Mouse (Mus musculus): ENCODE data around the gene Arrdc4.

The Arrdc4 gene

GRCm38 (mm10) chr7:68748761-68749635 lies at the start of gene Arrdc4:
TSS of gene Arrdc4 (minus strand) at chr7:68749241.
- peak; percentile 94 for DNase-seq (ENCODE audit: low spot score)

- DNase-seq (ENCODE audit: low spot score), result no peak
Measured at GRCm38 (mm10) chr7:68795578-68795977, 46.5 kb upstream of the Arrdc4 start.

- no peak for DNase-seq (ENCODE audit: low spot score)
Measured at GRCm38 (mm10) chr7:68788711-68789110, 39.7 kb upstream of the Arrdc4 start.

GRCm38 (mm10) chr7:68771757-68772094 lies 22.7 kb upstream of the Arrdc4 start:
- no peak for DNase-seq (ENCODE audit: low spot score)

- no peak for DNase-seq (ENCODE audit: low spot score)
Measured at GRCm38 (mm10) chr7:68770894-68771756, 22.1 kb upstream of the Arrdc4 start.

DNA sequence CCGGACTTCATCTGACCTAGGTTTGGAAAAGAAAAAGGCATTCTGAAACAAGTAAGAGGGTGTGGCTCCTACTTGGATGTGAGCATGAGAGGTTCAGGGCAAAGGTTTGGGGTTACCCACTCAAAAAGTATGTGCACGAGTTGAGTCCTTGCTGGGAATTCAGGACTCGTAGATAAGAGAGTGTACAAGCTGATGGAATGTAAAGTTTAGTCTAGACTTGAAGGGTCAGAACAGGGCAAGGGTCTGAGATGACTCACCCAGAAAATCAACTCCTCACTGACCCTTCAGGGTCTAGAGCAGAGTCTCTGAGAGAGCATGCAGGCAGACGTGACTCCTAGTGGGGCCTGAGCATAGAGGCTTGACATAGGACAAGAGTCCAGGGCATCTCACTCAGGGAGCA lies 16.9 kb upstream of the Arrdc4 start:
- no peak for DNase-seq (ENCODE audit: low spot score)

GRCm38 (mm10) chr7:68759148-68759724 lies 10.2 kb upstream of the Arrdc4 start:
- no peak for DNase-seq (ENCODE audit: low spot score)

DNA sequence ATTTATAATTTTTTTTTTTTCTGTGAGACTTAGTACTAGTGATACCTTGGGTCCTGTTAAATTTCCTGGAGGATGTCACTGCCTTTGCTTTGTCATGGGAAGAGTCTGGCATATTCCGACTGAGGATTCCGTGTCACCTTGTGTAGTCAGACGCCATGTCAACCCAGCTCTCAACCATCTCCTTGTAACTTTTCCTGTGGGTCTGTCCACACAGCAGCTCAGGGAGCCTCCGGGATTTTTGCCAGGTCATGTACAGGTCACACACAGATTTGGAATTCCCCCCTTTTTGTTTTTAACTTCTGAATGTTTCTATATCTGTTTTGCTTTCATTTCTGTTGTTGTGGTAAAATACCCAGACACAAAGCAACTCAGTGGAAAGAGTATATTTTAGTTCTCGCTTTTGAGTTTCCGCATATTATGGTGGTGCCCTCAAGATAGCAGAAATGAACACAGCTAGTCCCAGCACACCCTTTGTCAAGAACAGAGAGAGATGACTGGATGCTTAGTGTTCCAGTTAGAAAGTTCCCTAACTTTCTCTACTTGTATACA lies 7.7 kb upstream of the Arrdc4 start:
- no peak for DNase-seq (ENCODE audit: low spot score)

- no peak for DNase-seq (ENCODE audit: low spot score)
Measured at GRCm38 (mm10) chr7:68749919-68750318, 878 bp upstream of the Arrdc4 start.

GRCm38 (mm10) chr7:68748361-68748760 lies 680 bp downstream of the Arrdc4 start:
- DNase-seq (ENCODE audit: low spot score), result no peak

GRCm38 (mm10) chr7:68744616-68745015 lies 4.4 kb downstream of the Arrdc4 start:
- DNase-seq (ENCODE audit: low spot score), result no peak

DNA sequence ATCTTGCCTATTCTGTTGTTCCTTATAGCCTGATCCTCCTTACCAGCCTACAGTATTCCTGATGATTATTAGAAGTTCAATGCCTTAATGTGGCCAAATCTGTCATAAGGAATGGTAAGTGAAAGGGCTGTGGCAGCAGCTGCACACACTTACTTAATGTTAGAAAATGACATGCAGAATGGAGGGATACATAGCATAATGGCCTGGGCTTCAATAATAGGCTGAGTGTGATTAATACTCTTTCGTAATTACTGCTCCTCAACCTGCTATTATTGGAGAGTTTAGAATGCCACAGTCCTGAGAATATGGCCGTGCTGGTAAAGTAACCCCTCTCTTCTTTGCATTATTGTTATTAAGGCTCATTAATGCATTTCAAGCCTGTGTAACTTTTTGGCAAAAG lies 4.8 kb downstream of the Arrdc4 start:
- DNase-seq (ENCODE audit: low spot score), result no peak

DNA sequence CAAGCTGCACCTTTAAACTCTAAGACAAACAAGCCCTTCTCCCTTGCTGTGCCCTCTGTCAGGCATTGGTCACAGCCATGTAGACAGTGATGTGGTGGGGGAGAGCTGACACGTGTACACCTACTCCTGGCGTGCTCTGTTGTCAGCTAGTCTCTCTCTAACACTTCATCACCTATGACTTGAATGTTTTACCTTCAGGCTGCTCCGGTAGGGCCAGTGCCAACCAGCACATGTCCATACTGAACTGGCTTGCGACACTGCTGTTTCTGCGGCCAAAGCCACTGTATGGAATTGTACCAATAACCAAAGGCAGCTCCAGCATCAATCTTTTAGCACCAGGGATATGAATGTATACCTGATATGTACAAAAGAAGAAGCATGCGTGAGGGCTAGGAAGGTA lies 8.3 kb downstream of the Arrdc4 start:
- no peak for DNase-seq (ENCODE audit: low spot score)

- no peak for DNase-seq (ENCODE audit: low spot score)
Measured at GRCm38 (mm10) chr7:68738676-68739399, 10.2 kb downstream of the Arrdc4 start.

DNA sequence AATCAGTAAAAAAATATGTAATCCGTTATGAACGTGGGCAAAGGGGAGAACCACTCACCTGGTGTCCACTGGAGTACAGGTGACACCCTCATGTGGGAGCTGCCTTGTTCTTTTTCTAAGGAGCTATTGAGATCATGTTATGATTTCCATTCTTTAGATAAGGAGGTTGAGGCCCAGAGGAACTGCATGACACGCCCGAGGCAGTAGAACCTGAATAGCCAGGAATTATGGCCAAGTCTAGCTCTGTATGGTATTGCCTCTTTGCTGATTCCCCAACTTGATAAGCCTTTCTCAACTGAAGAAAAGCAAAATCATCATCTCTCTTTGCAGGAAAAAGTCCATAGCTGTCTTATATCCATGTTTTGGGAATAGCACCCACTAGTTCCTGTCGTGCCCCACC lies 22.7 kb downstream of the Arrdc4 start:
- no peak for DNase-seq (ENCODE audit: low spot score)

- DNase-seq (ENCODE audit: low spot score), result no peak
Measured at GRCm38 (mm10) chr7:68724711-68725110, 24.3 kb downstream of the Arrdc4 start.

DNA sequence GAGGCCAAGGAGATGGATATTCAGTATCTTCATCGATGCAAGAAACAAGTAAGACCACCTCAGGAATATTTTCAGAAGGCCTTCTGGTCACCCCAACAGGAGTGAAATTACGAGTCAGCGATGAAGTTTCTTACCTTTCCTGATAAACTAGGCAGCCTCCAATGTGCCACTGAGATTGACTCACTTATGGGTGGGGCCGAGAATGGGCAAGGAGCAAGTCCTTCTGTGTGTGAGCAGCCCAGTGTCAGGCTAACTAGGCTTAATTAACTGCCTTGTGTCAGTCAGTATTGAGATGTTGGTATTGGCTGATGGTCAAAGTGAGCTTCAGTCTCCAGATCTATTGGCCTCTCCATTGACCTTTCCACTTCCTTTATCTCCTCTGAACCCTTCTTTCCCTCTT lies 27.5 kb downstream of the Arrdc4 start:
- DNase-seq (ENCODE audit: low spot score), result no peak

GRCm38 (mm10) chr7:68717988-68718387 lies 31.1 kb downstream of the Arrdc4 start:
- DNase-seq (ENCODE audit: low spot score), result no peak

GRCm38 (mm10) chr7:68717498-68717897 lies 31.5 kb downstream of the Arrdc4 start:
- peak; percentile 24 for DNase-seq (ENCODE audit: low spot score)

DNA sequence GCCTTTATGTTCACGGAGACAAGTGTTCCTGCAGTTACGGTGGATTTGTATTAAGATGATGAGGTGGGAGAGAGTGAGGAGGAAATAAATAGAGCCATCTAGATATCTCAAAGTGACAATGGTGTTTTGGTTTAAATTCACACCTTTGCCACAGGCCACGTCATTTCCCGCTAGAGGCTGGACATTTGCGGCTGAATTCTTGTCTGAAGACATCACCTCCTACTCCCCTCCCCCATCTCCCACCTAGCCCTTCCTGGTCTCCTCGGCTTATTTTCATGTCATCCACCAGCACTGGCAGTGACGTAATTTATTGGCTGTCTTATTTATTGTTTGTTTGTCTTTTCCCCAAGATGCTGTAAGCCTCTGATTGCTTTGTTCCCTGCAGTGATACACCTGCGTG lies 32.1 kb downstream of the Arrdc4 start:
- DNase-seq (ENCODE audit: low spot score), result no peak

DNA sequence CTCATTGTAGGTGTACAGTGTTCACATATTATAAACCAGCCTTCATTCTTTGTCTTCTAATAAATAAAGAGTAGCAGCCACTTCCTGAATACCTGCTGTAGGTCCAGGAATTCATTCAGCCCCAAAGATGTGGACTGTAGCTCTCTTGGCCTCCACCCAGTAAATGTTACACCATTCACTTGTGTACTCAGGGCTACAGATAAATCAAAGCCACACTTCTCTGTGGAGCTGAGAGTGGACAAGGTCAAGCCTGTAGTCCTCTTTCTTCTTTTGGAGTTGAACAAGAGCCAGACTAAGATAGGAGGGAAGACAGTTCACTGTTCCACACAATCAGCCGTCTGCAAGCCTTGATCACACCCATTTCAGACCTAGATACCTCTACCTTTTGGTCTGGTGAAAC lies 36.1 kb downstream of the Arrdc4 start:
- DNase-seq (ENCODE audit: low spot score), result no peak

DNA sequence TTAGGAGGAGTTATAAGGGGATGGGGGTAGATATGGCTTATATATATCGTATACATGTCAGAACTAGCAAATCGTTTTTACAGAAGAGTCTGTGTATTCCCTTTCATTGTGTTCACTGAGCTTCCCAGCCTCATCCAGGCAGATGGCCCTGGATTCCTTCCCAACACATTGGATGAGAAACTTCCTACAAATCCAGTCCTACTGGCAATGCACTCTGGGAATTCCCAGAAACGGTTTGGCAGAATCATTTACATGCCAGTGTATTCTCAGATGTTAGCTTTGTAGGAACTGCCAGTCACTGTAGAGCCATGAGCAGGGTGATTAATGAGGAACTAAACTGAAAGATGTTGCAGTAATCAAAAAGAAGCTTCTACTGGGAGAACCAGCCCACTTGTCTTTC lies 36.6 kb downstream of the Arrdc4 start:
- no peak for DNase-seq (ENCODE audit: low spot score)

Data from urinary bladder, postnatal 10 days (tissue).